8 mouse cellular contexts compared by ENCODE assay signal in genomic region chr16:17277342-17278211, GRCm38 (mm10). TPM values are rescaled to one million over a fixed set of nuclear protein-coding genes. Genes with fewer than 3 reads are reported as not detected.
DNase-seq lines count a peak whose midpoint lies in the region; ATAC-seq and TF ChIP-seq lines count a peak whose summit lies in the region.

No protein-coding gene starts in this region.

- H3K4me2 ChIP-seq in kidney, embryonic 16.5 days (replicated peaks; ENCODE audit: low read depth, low read length), result peak overlapping the region; percentile 99

- peak; percentile 27 to 33 for DNase-seq in heart, adult 2 months
- DNase-seq in heart, adult 11 months, result no peak
- peak; percentile 38 for DNase-seq in cerebellum, adult 8-10 months
- peak; percentile 59 to 64 for DNase-seq in frontal cortex, postnatal 10 days (ENCODE audit: low spot score in 2 of 2)
- DNase-seq in liver, result peak; percentile 35
- DNase-seq in neural tube, embryonic 10.5 days (ENCODE audit: extremely low spot score, low spot score), result peak; percentile 46
- DNase-seq in thymus, postnatal 10 days (ENCODE audit: low spot score in 2 of 2), result peak; percentile 44 to 60

- H3K27me3 ChIP-seq in heart, adult 2 months (ENCODE audit: control insufficient read depth, insufficient read depth, low read length), result no peaks in the 10 kb centered on the region
- peaks cover 22% of the 10 kb centered on the region for H3K27me3 ChIP-seq in kidney, embryonic 16.5 days (ENCODE audit: insufficient read depth, low read length)

- 18% methylated on average over 61 of the region's 61 CpGs for WGBS in heart, adult 2 months
- WGBS in kidney, embryonic 16.5 days, result 2% methylated on average over 61 of the region's 61 CpGs

- no peak overlapping the region for H3K27ac ChIP-seq in heart, adult 2 months
- H3K27ac ChIP-seq in kidney, embryonic 16.5 days (ENCODE audit: low read length), result no peak overlapping the region

- peak; percentile 29; the same call in 1 of the 2 replicates for ATAC-seq in kidney, embryonic 16.5 days (ENCODE audit: low FRiP score, low TSS enrichment)

- H3K4me3 ChIP-seq in heart, adult 2 months, result peak overlapping the region; percentile 9
- H3K4me3 ChIP-seq in kidney, embryonic 16.5 days (ENCODE audit: low read length), result peak overlapping the region; percentile 74

- no peak overlapping the region; the same call in 1 of the 2 replicates for H3K9ac ChIP-seq in heart, adult 2 months (ENCODE audit: low read depth, low read length)
- H3K9ac ChIP-seq in kidney, embryonic 16.5 days (replicated peaks; ENCODE audit: low read length), result peak overlapping the region; percentile 50

- no peak for TF ChIP-seq EP300 in heart, adult 2 months (IDR thresholded peaks at IDR 0.05; ENCODE audit: insufficient read depth, low read depth, low read length)

- H3K79me2 ChIP-seq in heart, adult 2 months (replicated peaks; ENCODE audit: control insufficient read depth, insufficient read depth, low read length), result no peaks in the 10 kb centered on the region

- no peaks in the 10 kb centered on the region for H3K9me3 ChIP-seq in kidney, embryonic 16.5 days (ENCODE audit: low read length)

- H3K4me1 ChIP-seq in heart, adult 2 months (ENCODE audit: control insufficient read depth, insufficient read depth, low read length), result peaks cover 1% of the 10 kb centered on the region; the same call in 1 of the 2 replicates
- H3K4me1 ChIP-seq in kidney, embryonic 16.5 days (ENCODE audit: insufficient read depth, low read length), result peaks cover 17% of the 10 kb centered on the region

- intact Hi-C loops in heart, adult 2 months (cut with DNase I), result loop anchor here (5.0 to 10.0 kb wide), 3 partner anchors 125 to 383 kb away; partner anchors contain the start of genes Ppm1f and Sdf2l1

- no peak for TF ChIP-seq CTCF in heart, adult 2 months (IDR thresholded peaks at IDR 0.05)

- no peak for TF ChIP-seq POLR2A in heart, adult 2 months (IDR thresholded peaks at IDR 0.05; ENCODE audit: insufficient read depth, low read depth, low read length)

- no peaks in the 10 kb centered on the region for H3K36me3 ChIP-seq in heart, adult 2 months (ENCODE audit: control insufficient read depth, insufficient read depth, low read length)
- peaks cover 30% of the 10 kb centered on the region for H3K36me3 ChIP-seq in kidney, embryonic 16.5 days (ENCODE audit: insufficient read depth, low read length)

RNA-seq across cellular contexts. Expression of gene Tmem191c, which starts 1.7 kb away (rescaled TPM):
- total RNA-seq in heart, adult 2 months (2021), result 1 to 10 TPM; 1.1 to 1.5 TPM
- 2.7 and 6.7 TPM in 2 replicates for polyA plus RNA-seq in heart, adult 2 months (2012; rRNA removed)
- 19.2 and 19.4 TPM in 2 replicates for polyA plus RNA-seq in kidney, embryonic 16.5 days (2015; fragmentation: Nextera tagmentation; extraction: Ambion mirVana)

RNA-seq across cellular contexts. Expression of gene Hic2, which starts 44.2 kb away (rescaled TPM):
- total RNA-seq in heart, adult 2 months (2021), result 1 to 10 TPM; 1.5 to 2.0 TPM
- 1.2 and 2.2 TPM in 2 replicates for polyA plus RNA-seq in heart, adult 2 months (2012; rRNA removed)
- polyA plus RNA-seq in kidney, embryonic 16.5 days (2015; fragmentation: Nextera tagmentation; extraction: Ambion mirVana), result 4.9 and 5.4 TPM in 2 replicates

RNA-seq across cellular contexts. Expression of gene Serpind1, which starts 53.6 kb away (rescaled TPM):
- 1 to 10 TPM; 1.2 to 1.6 TPM for total RNA-seq in heart, adult 2 months (2021)
- polyA plus RNA-seq in heart, adult 2 months (2012; rRNA removed), result 0.12 and 1.0 TPM in 2 replicates
- 0.69 and 0.89 TPM in 2 replicates for polyA plus RNA-seq in kidney, embryonic 16.5 days (2015; fragmentation: Nextera tagmentation; extraction: Ambion mirVana)
